Mouse (Mus musculus) heart, embryonic 13.5 days (tissue): ENCODE results near the gene Ankrd13d. TPM values are rescaled to one million over a fixed set of nuclear protein-coding genes. Genes with fewer than 3 reads are reported as not detected.
"Not testable (repeated sequence)": the region's sequence is repeated elsewhere in the genome, so short reads cannot be mapped to it uniquely, and the experiment has no call there.

Source experiments
- ATAC-seq: fragments of 200-750 bp; cut with Nextera tagmentation; 2 replicates; pipeline ENCODE4 v1.8.0; 2017; ENCODE audit warnings: moderate TSS enrichment; ENCODE audit not compliant: insufficient number of reproducible peaks, low FRiP score, low TSS enrichment; ENCODE audit errors: extremely low read depth
- H3K27ac ChIP-seq: fragments of 300-500 bp; sonication (generic); replicated peaks from 2 replicates; pipeline ENCODE4 v1.5.1; 2015; ENCODE audit warnings: moderate library complexity, mild to moderate bottlenecking, inconsistent platforms
- H3K27me3 ChIP-seq: fragments of 300-500 bp; sonication (generic); replicated peaks from 2 replicates; pipeline ENCODE4 v1.6.1; 2015; ENCODE audit warnings: mild to moderate bottlenecking, inconsistent platforms
- H3K36me3 ChIP-seq: fragments of 300-500 bp; sonication (generic); 2 replicates; pipeline ENCODE4 v1.6.1; 2015; ENCODE audit warnings: mild to moderate bottlenecking, inconsistent platforms
- H3K4me1 ChIP-seq: fragments of 300-500 bp; sonication (generic); 2 replicates; pipeline ENCODE4 v1.6.1; 2015; ENCODE audit warnings: inconsistent platforms
- H3K4me2 ChIP-seq: fragments of 300-500 bp; sonication (generic); 2 replicates; pipeline ENCODE4 v1.6.1; 2015; ENCODE audit warnings: inconsistent platforms, mild to moderate bottlenecking, moderate library complexity
- H3K4me3 ChIP-seq: fragments of 300-500 bp; sonication (generic); 2 replicates; pipeline ENCODE4 v1.5.1; 2015; ENCODE audit warnings: moderate library complexity, mild to moderate bottlenecking, inconsistent platforms
- H3K9ac ChIP-seq: fragments of 300-500 bp; sonication (generic); 2 replicates; pipeline ENCODE4 v1.6.1; 2015; ENCODE audit warnings: inconsistent platforms, mild to moderate bottlenecking, moderate library complexity
- H3K9me3 ChIP-seq: fragments of 300-500 bp; sonication (generic); 2 replicates; pipeline ENCODE4 v1.6.1; 2016; ENCODE audit warnings: inconsistent platforms
- WGBS: fragments of 180-500 bp; shearing (Covaris S2); methylation state at CpG from one replicate; pipeline ENCODE4 v1.1.7; 2015; ENCODE audit warnings: mixed read lengths; 5-methylcytosine and 5-hydroxymethylcytosine counted together
- polyA plus RNA-seq: library from polyadenylated mRNA; unstranded; fragments of >200 nt; fragmentation: Nextera tagmentation; extraction: Ambion mirVana; gene quantifications from 2 replicates; pipeline ENCODE4 v1.2.1, GENCODE M21; 2015

The Ankrd13d gene
- polyA plus RNA-seq, 1 experiment from 2014 or later: 1.6 TPM

- no peak for ATAC-seq
- Histone ChIP-seq H3K9me3 (no peaks in the 10 kb centered on the region), H3K4me2 (no peak overlapping the region), H3K9ac (no peak overlapping the region), H3K4me1 (peaks cover 9% of the 10 kb centered on the region), H3K4me3 (no peak overlapping the region), H3K36me3 (no peaks in the 10 kb centered on the region), H3K27ac (no peak overlapping the region), H3K27me3 (peaks cover 24% of the 10 kb centered on the region)
- WGBS: 58% methylated on average over 8 of the region's 8 CpGs
Measured at GRCm38 (mm10) chr19:4261038-4261698, 21.8 kb downstream of the Ankrd13d start.

- H3K9me3 ChIP-seq: no peaks in the 10 kb centered on the region
- no peaks in the 10 kb centered on the region for H3K36me3 ChIP-seq
- no peak overlapping the region for H3K27ac ChIP-seq
- peak overlapping the region; percentile 77 for H3K9ac ChIP-seq
- 21% methylated on average over 12 of the region's 12 CpGs for WGBS
- peak overlapping the region; percentile 97 for H3K4me2 ChIP-seq
- peaks cover 16% of the 10 kb centered on the region for H3K4me1 ChIP-seq
- peak overlapping the region; percentile 76 for H3K4me3 ChIP-seq
- 0 out of 2 replicates have a peak, but pooled peaks cover 3% of the 10 kb centered on the region for H3K27me3 ChIP-seq
- ATAC-seq: no peak
Measured at GRCm38 (mm10) chr19:4257897-4258252, 25.1 kb downstream of the Ankrd13d start.

- Histone ChIP-seq H3K36me3 (no peaks in the 10 kb centered on the region), H3K4me1 (peaks cover 16% of the 10 kb centered on the region), H3K27ac (no peak overlapping the region), H3K4me2 (peak overlapping the region; percentile 97), H3K4me3 (peak overlapping the region; percentile 76), H3K9me3 (no peaks in the 10 kb centered on the region), H3K27me3 (0 out of 2 replicates have a peak, but pooled peaks cover 3% of the 10 kb centered on the region), H3K9ac (peak overlapping the region; percentile 84)
- peak; percentile 81 for ATAC-seq
- 2% methylated on average over 41 of the region's 41 CpGs for WGBS
Measured at GRCm38 (mm10) chr19:4257216-4257896, 25.6 kb downstream of the Ankrd13d start.

- no peak overlapping the region for H3K4me3 ChIP-seq
- ATAC-seq: no peak
- no peaks in the 10 kb centered on the region for H3K27me3 ChIP-seq
- no peaks in the 10 kb centered on the region for H3K36me3 ChIP-seq
- no peak overlapping the region for H3K9ac ChIP-seq
- no peaks in the 10 kb centered on the region for H3K9me3 ChIP-seq
- H3K27ac ChIP-seq: no peak overlapping the region
- peaks cover 16% of the 10 kb centered on the region for H3K4me1 ChIP-seq
- H3K4me2 ChIP-seq: no peak overlapping the region
- WGBS: 68% methylated on average over 11 of the region's 11 CpGs
Measured at GRCm38 (mm10) chr19:4255583-4256162, 27.3 kb downstream of the Ankrd13d start.

- Histone ChIP-seq H3K9me3 (no peaks in the 10 kb centered on the region), H3K9ac (no peak overlapping the region), H3K27ac (no peak overlapping the region), H3K36me3 (no peaks in the 10 kb centered on the region), H3K4me2 (no peak overlapping the region), H3K27me3 (0 out of 2 replicates have a peak, but pooled peaks cover 3% of the 10 kb centered on the region), H3K4me3 (no peak overlapping the region), H3K4me1 (peaks cover 16% of the 10 kb centered on the region)
- ATAC-seq: no peak
- 73% methylated on average over 7 of the region's 7 CpGs for WGBS
Measured at GRCm38 (mm10) chr19:4254230-4254629, 28.7 kb downstream of the Ankrd13d start.

GRCm38 (mm10) chr19:4248683-4249082, 34.3 kb downstream of the Ankrd13d start:
- ATAC-seq, H3K27me3 ChIP-seq, H3K9me3 ChIP-seq, H3K4me1 ChIP-seq, H3K27ac ChIP-seq, H3K4me3 ChIP-seq, H3K4me2 ChIP-seq, H3K36me3 ChIP-seq, H3K9ac ChIP-seq: not testable (repeated sequence)
- 58% methylated on average over 1 of the region's 1 CpGs for WGBS

GRCm38 (mm10) chr19:4247010-4247409, 35.9 kb downstream of the Ankrd13d start:
- no peak overlapping the region for H3K4me3 ChIP-seq
- H3K36me3 ChIP-seq: no peaks in the 10 kb centered on the region
- 0 out of 2 replicates have a peak, but pooled peaks cover 3% of the 10 kb centered on the region for H3K27me3 ChIP-seq
- WGBS: 51% methylated on average over 1 of the region's 1 CpGs
- H3K4me1 ChIP-seq: no peaks in the 10 kb centered on the region
- 0 out of 2 replicates have a peak, but pooled peaks cover 2% of the 10 kb centered on the region for H3K9me3 ChIP-seq
- no peak overlapping the region for H3K27ac ChIP-seq
- H3K9ac ChIP-seq: no peak overlapping the region
- no peak for ATAC-seq
- no peak overlapping the region for H3K4me2 ChIP-seq

GRCm38 (mm10) chr19:4244775-4245174, 38.2 kb downstream of the Ankrd13d start:
- H3K36me3 ChIP-seq: no peaks in the 10 kb centered on the region
- H3K4me1 ChIP-seq: no peaks in the 10 kb centered on the region
- ATAC-seq: no peak
- H3K4me2 ChIP-seq: no peak overlapping the region
- H3K4me3 ChIP-seq: no peak overlapping the region
- H3K27ac ChIP-seq: no peak overlapping the region
- no peak overlapping the region for H3K9ac ChIP-seq
- WGBS: 71% methylated on average over 6 of the region's 6 CpGs
- H3K9me3 ChIP-seq: 0 out of 2 replicates have a peak, but pooled peaks cover 2% of the 10 kb centered on the region
- H3K27me3 ChIP-seq: no peaks in the 10 kb centered on the region

GRCm38 (mm10) chr19:4242416-4242815, 40.5 kb downstream of the Ankrd13d start:
- H3K9ac ChIP-seq: no peak overlapping the region
- no peak overlapping the region for H3K4me3 ChIP-seq
- 62% methylated on average over 3 of the region's 3 CpGs for WGBS
- H3K27ac ChIP-seq: no peak overlapping the region
- H3K27me3 ChIP-seq: no peaks in the 10 kb centered on the region
- H3K4me2 ChIP-seq: no peak overlapping the region
- no peaks in the 10 kb centered on the region for H3K4me1 ChIP-seq
- 0 out of 2 replicates have a peak, but pooled peaks cover 2% of the 10 kb centered on the region for H3K9me3 ChIP-seq
- ATAC-seq: no peak
- no peaks in the 10 kb centered on the region for H3K36me3 ChIP-seq

- Histone ChIP-seq H3K36me3 (no peaks in the 10 kb centered on the region), H3K27me3 (peaks cover 11% of the 10 kb centered on the region; the same call in 1 of the 2 replicates), H3K4me3 (no peak overlapping the region), H3K9ac (no peak overlapping the region), H3K4me2 (no peak overlapping the region), H3K9me3 (0 out of 2 replicates have a peak, but pooled peaks cover 2% of the 10 kb centered on the region), H3K4me1 (no peaks in the 10 kb centered on the region), H3K27ac (no peak overlapping the region)
- no peak for ATAC-seq
- 60% methylated on average over 8 of the region's 8 CpGs for WGBS
Measured at GRCm38 (mm10) chr19:4240247-4240668, 42.7 kb downstream of the Ankrd13d start.

GRCm38 (mm10) chr19:4234548-4234947, 48.4 kb downstream of the Ankrd13d start:
- H3K36me3 ChIP-seq: no peaks in the 10 kb centered on the region
- no peak overlapping the region for H3K27ac ChIP-seq
- 66% methylated on average over 4 of the region's 4 CpGs for WGBS
- H3K4me1 ChIP-seq: peaks cover 18% of the 10 kb centered on the region
- H3K4me3 ChIP-seq: no peak overlapping the region
- H3K9me3 ChIP-seq: no peaks in the 10 kb centered on the region
- ATAC-seq: no peak
- peaks cover 14% of the 10 kb centered on the region for H3K27me3 ChIP-seq
- H3K4me2 ChIP-seq: no peak overlapping the region
- no peak overlapping the region for H3K9ac ChIP-seq
